Mouse (Mus musculus): ENCODE data around the gene Timm22.
A peak's percentile ranks its signal among the peaks of the same experiment; 100 is the strongest.

Gene Timm22

GRCm38 (mm10) chr11:76388711-76389110 lies 18.0 kb upstream of the Timm22 start:
- DNase-seq (ENCODE audit: low read depth, low spot score): no peak

GRCm38 (mm10) chr11:76392532-76392931 lies 14.2 kb upstream of the Timm22 start:
- peak; percentile 46 for DNase-seq (ENCODE audit: low read depth, low spot score)

GRCm38 (mm10) chr11:76392996-76393395 lies 13.8 kb upstream of the Timm22 start:
- DNase-seq (ENCODE audit: low read depth, low spot score): peak; percentile 92

- DNase-seq (ENCODE audit: low read depth, low spot score): no peak
Measured at GRCm38 (mm10) chr11:76397650-76398311, 9.0 kb upstream of the Timm22 start.

- no peak for DNase-seq (ENCODE audit: low read depth, low spot score)
Measured at GRCm38 (mm10) chr11:76398312-76398797, 8.4 kb upstream of the Timm22 start.

- peak; percentile 95 for DNase-seq (ENCODE audit: low read depth, low spot score)
Measured at GRCm38 (mm10) chr11:76398798-76399586, 7.8 kb upstream of the Timm22 start, which contains the start of gene Nxn. Nxn (minus strand) TSS chr11:76399140.

- peak; percentile 30 for DNase-seq (ENCODE audit: low read depth, low spot score)
Measured at GRCm38 (mm10) chr11:76399587-76400330, 7.0 kb upstream of the Timm22 start.

- no peak for DNase-seq (ENCODE audit: low read depth, low spot score)
Measured at GRCm38 (mm10) chr11:76401398-76401797, 5.4 kb upstream of the Timm22 start.

- DNase-seq (ENCODE audit: low read depth, low spot score): no peak
Measured at GRCm38 (mm10) chr11:76405113-76405512, 1.6 kb upstream of the Timm22 start.

GRCm38 (mm10) chr11:76405626-76406264 lies 1.0 kb upstream of the Timm22 start:
- DNase-seq (ENCODE audit: low read depth, low spot score): no peak

- DNase-seq (ENCODE audit: low read depth, low spot score): peak; percentile 83
Measured at GRCm38 (mm10) chr11:76410826-76411225, 4.1 kb downstream of the Timm22 start.

GRCm38 (mm10) chr11:76413202-76413601 lies 6.5 kb downstream of the Timm22 start:
- peak; percentile 57 for DNase-seq (ENCODE audit: low read depth, low spot score)

- DNase-seq (ENCODE audit: low read depth, low spot score): no peak
Measured at GRCm38 (mm10) chr11:76415001-76415400, 8.2 kb downstream of the Timm22 start.

- no peak for DNase-seq (ENCODE audit: low read depth, low spot score)
Measured at GRCm38 (mm10) chr11:76415985-76416384, 9.2 kb downstream of the Timm22 start.

- no peak for DNase-seq (ENCODE audit: low read depth, low spot score)
Measured at GRCm38 (mm10) chr11:76418423-76418822, 11.7 kb downstream of the Timm22 start.

GRCm38 (mm10) chr11:76419179-76419578 lies 12.4 kb downstream of the Timm22 start:
- DNase-seq (ENCODE audit: low read depth, low spot score): no peak

- DNase-seq (ENCODE audit: low read depth, low spot score): no peak
Measured at GRCm38 (mm10) chr11:76420896-76421295, 14.1 kb downstream of the Timm22 start.

- DNase-seq (ENCODE audit: low read depth, low spot score): no peak
Measured at GRCm38 (mm10) chr11:76425749-76426148, 19.0 kb downstream of the Timm22 start.

- DNase-seq (ENCODE audit: low read depth, low spot score): no peak
Measured at GRCm38 (mm10) chr11:76427781-76428180, 21.0 kb downstream of the Timm22 start.

- peak; percentile 39 for DNase-seq (ENCODE audit: low read depth, low spot score)
Measured at GRCm38 (mm10) chr11:76429046-76429445, 22.3 kb downstream of the Timm22 start.

GRCm38 (mm10) chr11:76429556-76429955 lies 22.8 kb downstream of the Timm22 start:
- DNase-seq (ENCODE audit: low read depth, low spot score): no peak
